Mouse (Mus musculus): Measurements from ENCODE around the gene Eif3i. TPM values are rescaled to one million over a fixed set of nuclear protein-coding genes. Genes with fewer than 3 reads are reported as not detected.

The Eif3i gene
- polyA plus RNA-seq, 1 experiment from 2014 or later, result 207 TPM

GRCm38 (mm10) chr4:129609139-129609631, 8.7 kb upstream of the Eif3i start:
- ATAC-seq (ENCODE audit: insufficient number of reproducible peaks, insufficient read depth, low FRiP score, low read depth), result no peak
- Histone ChIP-seq H3K4me2 (ENCODE audit: low read length) (no peak overlapping the region), H3K4me1 (ENCODE audit: control insufficient read depth in 2 of 2, insufficient read depth in 2 of 2, low read length in 2 of 2) (peaks cover 5 to 8% of the 10 kb centered on the region in 2 experiments; a peak in 3 of 4 replicates), H3K27me3 (ENCODE audit: control insufficient read depth, insufficient read depth, low read length) (no peaks in the 10 kb centered on the region), H3K36me3 (ENCODE audit: control insufficient read depth, insufficient read depth, low read length) (peaks cover 43% of the 10 kb centered on the region), H3K9me3 (ENCODE audit: control insufficient read depth, low read length) (no peaks in the 10 kb centered on the region), H3K9ac (ENCODE audit: low read length) (no peak overlapping the region), H3K4me3 (ENCODE audit: control insufficient read depth in 1 of 2, insufficient read depth in 1 of 2, low read depth in 1 of 2, low read length in 2 of 2) (no peak overlapping the region), H3K27ac (replicated peaks in 1 of 2; ENCODE audit: control insufficient read depth in 1 of 2, insufficient read depth in 1 of 2, low read depth in 2 of 2, low read length in 2 of 2) (no peak overlapping the region)
- 78% methylated on average over 12 of the region's 12 CpGs for WGBS

- Histone ChIP-seq H3K9me3 (ENCODE audit: control insufficient read depth, low read length) (no peaks in the 10 kb centered on the region), H3K4me2 (ENCODE audit: low read length) (no peak overlapping the region), H3K4me3 (ENCODE audit: control insufficient read depth in 1 of 2, insufficient read depth in 1 of 2, low read depth in 1 of 2, low read length in 2 of 2) (no peak overlapping the region), H3K27me3 (ENCODE audit: control insufficient read depth, insufficient read depth, low read length) (no peaks in the 10 kb centered on the region), H3K27ac (replicated peaks in 1 of 2; ENCODE audit: control insufficient read depth in 1 of 2, insufficient read depth in 1 of 2, low read depth in 2 of 2, low read length in 2 of 2) (no peak overlapping the region), H3K4me1 (ENCODE audit: control insufficient read depth in 2 of 2, insufficient read depth in 2 of 2, low read length in 2 of 2) (peaks cover 2% of the 10 kb centered on the region in 2 experiments; a peak in 1 of 4 replicates), H3K9ac (ENCODE audit: low read length) (no peak overlapping the region), H3K36me3 (ENCODE audit: control insufficient read depth, insufficient read depth, low read length) (peaks cover 50% of the 10 kb centered on the region)
- 35% methylated on average over 7 of the region's 7 CpGs for whole genome bisulfite sequencing
- peak; percentile 31; the same call in 1 of the 2 replicates for ATAC-seq (ENCODE audit: insufficient number of reproducible peaks, insufficient read depth, low FRiP score, low read depth)
These were observed 8.1 kb upstream of the Eif3i start for GRCm38 (mm10) chr4:129608426-129609025.

DNA sequence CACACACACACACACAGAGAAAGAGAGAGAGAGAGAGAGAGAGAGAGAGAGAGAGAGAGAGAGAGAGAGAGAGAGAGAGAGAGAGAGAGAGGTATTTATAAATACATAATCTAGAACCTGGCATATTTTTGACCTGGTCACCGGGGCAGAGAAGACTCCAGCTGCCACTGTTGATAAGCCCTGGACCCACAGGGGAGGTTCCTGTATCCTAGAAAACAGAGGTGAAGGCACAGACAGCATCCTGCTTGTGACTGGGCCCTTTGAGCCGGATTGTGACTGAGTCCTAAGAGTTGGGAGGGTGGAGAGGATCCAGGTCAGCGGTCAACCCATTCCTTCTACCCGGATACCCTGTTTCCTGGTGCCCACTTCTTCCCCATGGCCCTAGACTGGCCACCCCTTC, 11.6 kb downstream of the Eif3i start:
- no peaks in the 10 kb centered on the region for H3K9me3 ChIP-seq (ENCODE audit: control insufficient read depth, low read length)
- H3K27ac ChIP-seq (replicated peaks in 1 of 2; ENCODE audit: control insufficient read depth in 1 of 2, insufficient read depth in 1 of 2, low read depth in 2 of 2, low read length in 2 of 2), result no peak overlapping the region
- 57% methylated on average over 4 of the region's 4 CpGs for WGBS
- no peak overlapping the region for H3K4me2 ChIP-seq (ENCODE audit: low read length)
- peaks cover 3 to 8% of the 10 kb centered on the region in 2 experiments for H3K4me1 ChIP-seq (ENCODE audit: control insufficient read depth in 2 of 2, insufficient read depth in 2 of 2, low read length in 2 of 2)
- H3K36me3 ChIP-seq (ENCODE audit: control insufficient read depth, insufficient read depth, low read length), result peaks cover 34% of the 10 kb centered on the region
- no peak for ATAC-seq (ENCODE audit: insufficient number of reproducible peaks, insufficient read depth, low FRiP score, low read depth)
- H3K4me3 ChIP-seq (ENCODE audit: control insufficient read depth in 1 of 2, insufficient read depth in 1 of 2, low read depth in 1 of 2, low read length in 2 of 2), result no peak overlapping the region
- no peaks in the 10 kb centered on the region for H3K27me3 ChIP-seq (ENCODE audit: control insufficient read depth, insufficient read depth, low read length)
- H3K9ac ChIP-seq (ENCODE audit: low read length), result no peak overlapping the region

GRCm38 (mm10) chr4:129586943-129587342, 13.5 kb downstream of the Eif3i start:
- Histone ChIP-seq H3K4me3 (ENCODE audit: control insufficient read depth in 1 of 2, insufficient read depth in 1 of 2, low read depth in 1 of 2, low read length in 2 of 2) (no peak overlapping the region), H3K27ac (replicated peaks in 1 of 2; ENCODE audit: control insufficient read depth in 1 of 2, insufficient read depth in 1 of 2, low read depth in 2 of 2, low read length in 2 of 2) (no peak overlapping the region), H3K4me1 (ENCODE audit: control insufficient read depth in 2 of 2, insufficient read depth in 2 of 2, low read length in 2 of 2) (peaks cover 3 to 8% of the 10 kb centered on the region in 2 experiments), H3K4me2 (ENCODE audit: low read length) (no peak overlapping the region), H3K9me3 (ENCODE audit: control insufficient read depth, low read length) (no peaks in the 10 kb centered on the region), H3K36me3 (ENCODE audit: control insufficient read depth, insufficient read depth, low read length) (peaks cover 16% of the 10 kb centered on the region), H3K27me3 (ENCODE audit: control insufficient read depth, insufficient read depth, low read length) (no peaks in the 10 kb centered on the region), H3K9ac (ENCODE audit: low read length) (no peak overlapping the region)
- WGBS, result 58% methylated on average over 1 of the region's 1 CpGs
- no peak for ATAC-seq (ENCODE audit: insufficient number of reproducible peaks, insufficient read depth, low FRiP score, low read depth)

GRCm38 (mm10) chr4:129585773-129586172, 14.7 kb downstream of the Eif3i start:
- ATAC-seq (ENCODE audit: insufficient number of reproducible peaks, insufficient read depth, low FRiP score, low read depth), result no peak
- Histone ChIP-seq H3K9me3 (ENCODE audit: control insufficient read depth, low read length) (no peaks in the 10 kb centered on the region), H3K36me3 (ENCODE audit: control insufficient read depth, insufficient read depth, low read length) (peaks cover 5% of the 10 kb centered on the region), H3K4me3 (ENCODE audit: control insufficient read depth in 1 of 2, insufficient read depth in 1 of 2, low read depth in 1 of 2, low read length in 2 of 2) (peak overlapping the region in 1 of 2 experiments; percentile 47; a peak in 1 of 4 replicates), H3K4me1 (ENCODE audit: control insufficient read depth in 2 of 2, insufficient read depth in 2 of 2, low read length in 2 of 2) (peaks cover 3 to 8% of the 10 kb centered on the region in 2 experiments), H3K9ac (ENCODE audit: low read length) (no peak overlapping the region), H3K4me2 (ENCODE audit: low read length) (peak overlapping the region; percentile 83), H3K27me3 (ENCODE audit: control insufficient read depth, insufficient read depth, low read length) (no peaks in the 10 kb centered on the region), H3K27ac (replicated peaks in 1 of 2; ENCODE audit: control insufficient read depth in 1 of 2, insufficient read depth in 1 of 2, low read depth in 2 of 2, low read length in 2 of 2) (no peak overlapping the region; a peak in 1 of 4 replicates)
- 74% methylated on average over 9 of the region's 9 CpGs for WGBS

GRCm38 (mm10) chr4:129584884-129585608, 15.4 kb downstream of the Eif3i start:
- Histone ChIP-seq H3K27ac (replicated peaks in 1 of 2; ENCODE audit: control insufficient read depth in 1 of 2, insufficient read depth in 1 of 2, low read depth in 2 of 2, low read length in 2 of 2) (peak overlapping the region; percentile 20 to 69), H3K4me1 (ENCODE audit: control insufficient read depth in 2 of 2, insufficient read depth in 2 of 2, low read length in 2 of 2) (peaks cover 5 to 11% of the 10 kb centered on the region in 2 experiments), H3K27me3 (ENCODE audit: control insufficient read depth, insufficient read depth, low read length) (no peaks in the 10 kb centered on the region), H3K9me3 (ENCODE audit: control insufficient read depth, low read length) (no peaks in the 10 kb centered on the region), H3K9ac (ENCODE audit: low read length) (peak overlapping the region; percentile 69), H3K4me3 (ENCODE audit: control insufficient read depth in 1 of 2, insufficient read depth in 1 of 2, low read depth in 1 of 2, low read length in 2 of 2) (peak overlapping the region; percentile 47 to 76), H3K4me2 (ENCODE audit: low read length) (peak overlapping the region; percentile 83), H3K36me3 (ENCODE audit: control insufficient read depth, insufficient read depth, low read length) (no peaks in the 10 kb centered on the region)
- 1% methylated on average over 36 of the region's 36 CpGs for WGBS
- ATAC-seq (ENCODE audit: insufficient number of reproducible peaks, insufficient read depth, low FRiP score, low read depth), result peak; percentile 41

- ATAC-seq (ENCODE audit: insufficient number of reproducible peaks, insufficient read depth, low FRiP score, low read depth), result no peak
- H3K4me2 ChIP-seq (ENCODE audit: low read length), result peak overlapping the region; percentile 83
- peak overlapping the region in 1 of 2 experiments; percentile 47; a peak in 2 of 4 replicates for H3K4me3 ChIP-seq (ENCODE audit: control insufficient read depth in 1 of 2, insufficient read depth in 1 of 2, low read depth in 1 of 2, low read length in 2 of 2)
- no peaks in the 10 kb centered on the region for H3K27me3 ChIP-seq (ENCODE audit: control insufficient read depth, insufficient read depth, low read length)
- H3K36me3 ChIP-seq (ENCODE audit: control insufficient read depth, insufficient read depth, low read length), result no peaks in the 10 kb centered on the region
- no peaks in the 10 kb centered on the region for H3K9me3 ChIP-seq (ENCODE audit: control insufficient read depth, low read length)
- H3K9ac ChIP-seq (ENCODE audit: low read length), result peak overlapping the region; percentile 69
- 68% methylated on average over 1 of the region's 1 CpGs for WGBS
- peaks cover 5 to 11% of the 10 kb centered on the region in 2 experiments for H3K4me1 ChIP-seq (ENCODE audit: control insufficient read depth in 2 of 2, insufficient read depth in 2 of 2, low read length in 2 of 2)
- H3K27ac ChIP-seq (replicated peaks in 1 of 2; ENCODE audit: control insufficient read depth in 1 of 2, insufficient read depth in 1 of 2, low read depth in 2 of 2, low read length in 2 of 2), result peak overlapping the region; percentile 20 to 69
These were observed 16.1 kb downstream of the Eif3i start for GRCm38 (mm10) chr4:129584370-129584769.

Measured in heart, embryonic 14.5 days (tissue).